Mouse (Mus musculus): Measurements from ENCODE around the gene Olfr91.

GRCm38 (mm10) chr17:37046312-37047112 is 51.6 kb downstream of the Olfr91 start:
- TF ChIP-seq POLR2A (IDR thresholded peaks at IDR 0.05; ENCODE audit: low read depth, low read length) (no peak), CTCF (IDR thresholded peaks at IDR 0.05; ENCODE audit: extremely low read depth, insufficient read depth, insufficient read length, insufficient replicate concordance) (no peak)

Data from spleen, adult 2 months (tissue).